Mouse (Mus musculus) lung, adult 2 months (tissue): Measurements from ENCODE around the gene Armc2.

Experiments used
- CTCF ChIP-seq: fragments of 200-500 bp; IDR thresholded peaks from 2 replicates; pipeline ENCODE4 v1.5.1; 2011; ENCODE audit warnings: mild to moderate bottlenecking, low read length, control low read depth; ENCODE audit not compliant: insufficient read depth
- POLR2A ChIP-seq: fragments of 200-500 bp; IDR thresholded peaks from 2 replicates; pipeline ENCODE4 v1.6.1; 2011; ENCODE audit warnings: low read depth, mild to moderate bottlenecking, control low read depth, low read length, borderline replicate concordance; ENCODE audit errors: extremely low read depth

- no peak for TF ChIP-seq CTCF
- no peak for TF ChIP-seq POLR2A
These were observed 39.6 kb downstream of the Armc2 start for GRCm38 (mm10) chr10:41978403-41979234.
